Mouse (Mus musculus) urinary bladder, adult 18-20 months (tissue): Measurements from ENCODE around the gene Prodh2.

Source experiments
- DNase-seq, 2 experiments: peaks; one replicate each; pipeline ENCODE4 v3.0.0; 2022; ENCODE audit warnings: low spot score in 2 of 2, mixed read lengths in 2 of 2

Prodh2 gene

DNA sequence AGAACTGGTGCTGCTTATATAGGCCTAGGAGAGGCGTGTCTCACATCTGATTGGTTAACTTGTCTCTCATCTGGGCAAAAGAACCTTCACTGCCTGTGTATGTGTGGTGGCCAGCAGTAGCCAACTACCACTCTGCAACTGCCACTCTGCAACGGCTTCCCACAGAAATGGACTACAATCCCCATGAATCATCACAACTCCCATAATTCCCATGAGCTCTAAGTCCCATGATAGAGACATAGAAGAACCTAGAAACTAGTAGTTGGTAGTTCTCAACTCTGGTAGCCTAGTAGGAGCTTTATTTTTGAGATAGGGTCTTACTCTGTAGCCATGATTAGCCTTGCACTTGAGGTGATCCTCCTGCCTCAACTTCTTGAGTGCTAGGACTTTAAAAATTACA lies 56.5 kb downstream of the Prodh2 start:
- no peak for DNase-seq

DNA sequence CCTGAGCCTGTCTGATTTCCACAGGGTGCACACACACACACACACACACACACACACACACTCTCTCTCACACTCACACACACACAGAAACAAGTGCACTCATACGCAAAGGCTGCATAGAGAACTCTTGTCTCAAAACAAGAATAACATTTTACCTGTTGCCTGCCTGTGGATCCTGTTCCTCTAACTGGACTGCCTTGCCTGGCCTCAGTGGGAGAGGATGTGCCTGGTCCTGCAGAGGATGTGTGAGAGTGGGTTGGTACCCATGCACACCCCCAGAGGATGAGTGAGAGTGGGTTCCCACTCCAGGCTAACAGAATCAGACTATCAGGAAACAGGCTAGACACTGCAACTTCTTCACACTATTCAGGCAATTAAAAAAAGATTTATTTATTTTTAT lies 57.2 kb downstream of the Prodh2 start:
- DNase-seq: no peak

DNA sequence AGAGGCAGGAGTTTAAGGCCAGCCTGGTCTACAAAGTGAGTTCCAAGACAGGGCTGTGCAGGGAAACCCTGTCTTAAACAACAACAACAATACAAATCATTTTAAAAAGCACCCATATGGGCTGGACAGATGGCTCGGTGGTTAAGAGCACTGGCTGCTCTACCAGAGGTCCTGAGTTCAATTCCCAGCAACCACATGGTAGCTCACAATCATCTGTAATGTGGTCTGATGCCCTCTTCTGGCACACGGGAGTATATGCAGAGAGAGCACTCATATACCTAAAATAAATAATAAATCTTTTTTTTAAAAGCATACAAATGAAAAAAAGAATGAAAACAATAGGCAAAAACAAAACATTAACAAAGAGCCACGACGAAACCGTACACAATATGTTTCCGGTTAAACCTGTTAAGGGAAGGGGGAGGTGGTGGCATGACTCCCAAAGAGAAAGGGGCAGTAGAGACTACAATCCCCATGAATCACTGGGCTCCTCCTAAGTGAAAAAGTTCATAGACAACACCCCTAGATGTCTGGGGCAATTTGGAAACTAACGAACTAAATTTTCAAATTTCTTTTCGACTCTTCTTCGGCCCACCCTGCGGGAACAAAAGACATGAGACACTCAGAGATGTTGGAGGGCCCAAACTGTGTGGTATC lies 58.2 kb downstream of the Prodh2 start:
- no peak for DNase-seq

DNA sequence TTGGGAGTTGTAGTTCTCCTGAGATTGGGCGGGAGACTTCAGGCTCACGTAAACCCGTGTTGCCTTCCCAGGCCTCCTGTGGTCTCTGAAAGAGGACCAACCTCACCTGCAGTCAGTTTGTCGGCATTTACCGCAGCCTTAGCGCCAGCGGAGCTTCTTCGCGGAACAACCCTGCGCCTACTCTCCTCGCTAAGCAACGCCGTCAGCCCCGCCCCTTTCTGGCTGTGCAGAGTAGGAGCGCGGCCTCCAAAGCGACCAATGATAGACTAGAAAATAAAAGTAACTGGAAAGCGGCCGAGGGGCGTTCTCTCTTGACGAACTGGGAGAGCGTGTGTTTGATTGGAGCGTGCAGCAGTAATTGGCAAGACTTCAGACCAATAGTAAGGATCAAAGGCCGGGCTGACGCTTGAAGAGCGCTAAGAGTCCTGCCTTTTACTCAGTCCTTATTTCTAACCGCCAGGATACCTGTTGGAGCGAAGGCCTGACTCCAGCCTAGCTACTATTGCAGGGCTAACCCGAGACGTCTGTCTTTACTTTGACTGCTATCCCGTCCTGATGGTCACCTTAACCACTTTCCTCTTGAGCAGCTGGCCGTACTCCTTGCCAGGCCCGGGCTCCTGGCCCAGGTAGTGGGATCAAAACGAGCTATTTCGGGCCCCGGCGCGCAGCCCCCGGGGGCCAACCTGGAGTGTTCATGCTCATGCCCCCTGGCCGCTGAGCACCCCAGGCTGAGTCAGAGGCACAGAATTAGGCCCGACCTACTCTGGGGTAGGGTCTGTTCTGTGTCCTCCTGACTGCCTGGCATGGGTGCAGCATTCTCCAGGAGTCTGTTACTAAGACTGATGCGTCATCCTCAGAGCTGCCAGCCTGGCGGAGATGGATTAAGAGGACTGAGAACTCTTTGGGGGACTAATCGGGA lies 58.9 kb downstream of the Prodh2 start, which contains the start of the genes Hspb6 and Proser3:
Gene Hspb6 (plus strand): TSS at position 77 of the 919 bp plus-strand sequence.
Gene Proser3 (minus strand): TSS at position 198 of the 919 bp plus-strand sequence.
- DNase-seq: peak; percentile 94 to 96

DNA sequence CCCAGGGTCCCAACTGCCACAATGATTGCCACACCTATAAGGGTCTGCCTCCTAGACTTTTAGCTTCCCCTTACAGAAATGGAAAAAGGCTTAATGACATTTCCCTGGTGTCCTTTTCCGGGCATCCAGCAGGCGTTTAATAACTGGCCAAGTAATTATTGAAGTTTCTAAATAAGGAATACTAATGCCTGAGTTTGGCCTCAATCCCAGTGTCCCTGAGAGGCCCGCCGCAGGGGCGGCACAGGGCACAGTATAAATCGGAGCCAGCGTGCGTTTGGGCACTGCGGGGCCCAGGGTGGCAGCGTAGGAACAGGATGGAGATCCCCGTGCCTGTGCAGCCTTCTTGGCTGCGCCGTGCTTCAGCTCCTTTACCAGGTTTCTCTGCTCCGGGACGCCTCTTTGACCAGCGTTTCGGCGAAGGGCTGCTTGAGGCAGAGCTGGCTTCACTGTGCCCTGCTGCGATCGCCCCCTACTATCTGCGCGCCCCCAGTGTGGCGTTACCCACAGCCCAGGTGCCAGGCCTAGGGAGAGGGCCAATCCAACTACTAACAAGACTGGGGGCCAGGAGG lies 59.7 kb downstream of the Prodh2 start:
- peak in 1 of 2 experiments; percentile 27 for DNase-seq

DNA sequence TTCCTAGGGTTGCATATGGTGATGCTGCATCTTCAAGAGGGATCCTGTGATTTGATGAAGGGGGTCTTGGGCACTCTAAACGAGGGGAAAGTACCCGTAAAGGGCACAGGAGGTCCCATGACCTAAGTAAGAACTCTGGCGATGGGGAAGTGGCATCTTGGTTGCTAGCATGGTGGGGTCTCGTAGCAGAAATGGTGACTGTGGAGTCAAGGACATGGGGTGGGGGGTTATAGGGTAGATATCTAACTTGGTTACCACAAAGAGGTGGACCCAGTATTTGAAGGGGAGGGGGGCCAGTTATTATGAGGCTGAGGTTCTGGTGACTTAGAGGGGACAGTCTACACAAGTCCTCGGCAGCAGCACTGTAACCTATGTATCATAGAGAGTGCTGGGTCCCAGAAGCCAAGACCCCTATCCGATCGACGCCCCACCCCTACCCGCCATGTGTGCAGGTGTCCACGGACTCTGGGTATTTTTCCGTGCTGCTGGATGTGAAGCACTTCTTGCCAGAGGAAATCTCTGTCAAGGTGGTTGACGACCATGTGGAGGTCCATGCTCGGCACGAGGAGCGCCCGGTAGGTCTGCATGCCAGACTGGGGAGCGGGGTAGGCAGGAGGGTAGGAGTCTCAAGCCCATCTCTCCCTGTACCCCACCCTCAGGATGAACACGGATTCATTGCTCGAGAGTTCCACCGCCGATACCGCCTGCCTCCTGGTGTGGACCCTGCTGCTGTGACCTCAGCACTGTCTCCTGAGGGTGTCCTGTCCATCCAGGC lies 60.6 kb downstream of the Prodh2 start:
- no peak for DNase-seq

DNA sequence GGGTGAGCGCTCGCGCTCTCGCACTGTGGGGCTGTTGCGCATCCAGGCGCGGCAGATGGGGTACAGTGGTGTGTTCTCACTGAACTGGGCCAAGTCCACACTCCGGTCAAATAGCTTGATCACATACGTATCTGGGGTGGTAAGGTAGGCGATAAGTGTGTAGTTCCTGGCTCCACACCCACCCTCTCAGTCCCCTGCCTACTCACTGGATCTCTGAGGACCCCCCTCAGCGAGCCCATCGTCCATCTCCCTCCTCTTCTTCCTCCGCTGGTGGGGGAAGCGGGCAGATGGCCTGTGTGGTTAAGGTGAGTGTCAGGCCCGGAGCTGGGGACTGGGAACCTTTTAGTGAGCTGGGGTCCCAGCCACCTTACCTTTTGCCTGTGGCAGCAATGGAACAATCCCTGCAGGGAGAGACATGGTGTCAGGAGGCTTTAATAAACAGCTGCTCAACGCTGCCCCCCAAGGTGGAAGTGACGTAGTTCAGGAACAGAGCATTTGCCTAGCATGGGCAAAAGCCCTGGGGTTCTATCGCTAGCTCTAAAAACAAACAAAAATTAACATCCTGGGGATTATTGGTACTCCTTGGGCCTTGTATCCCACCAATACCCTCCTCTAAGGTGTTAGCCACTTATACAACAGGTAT lies 63.6 kb downstream of the Prodh2 start:
- no peak for DNase-seq

DNA sequence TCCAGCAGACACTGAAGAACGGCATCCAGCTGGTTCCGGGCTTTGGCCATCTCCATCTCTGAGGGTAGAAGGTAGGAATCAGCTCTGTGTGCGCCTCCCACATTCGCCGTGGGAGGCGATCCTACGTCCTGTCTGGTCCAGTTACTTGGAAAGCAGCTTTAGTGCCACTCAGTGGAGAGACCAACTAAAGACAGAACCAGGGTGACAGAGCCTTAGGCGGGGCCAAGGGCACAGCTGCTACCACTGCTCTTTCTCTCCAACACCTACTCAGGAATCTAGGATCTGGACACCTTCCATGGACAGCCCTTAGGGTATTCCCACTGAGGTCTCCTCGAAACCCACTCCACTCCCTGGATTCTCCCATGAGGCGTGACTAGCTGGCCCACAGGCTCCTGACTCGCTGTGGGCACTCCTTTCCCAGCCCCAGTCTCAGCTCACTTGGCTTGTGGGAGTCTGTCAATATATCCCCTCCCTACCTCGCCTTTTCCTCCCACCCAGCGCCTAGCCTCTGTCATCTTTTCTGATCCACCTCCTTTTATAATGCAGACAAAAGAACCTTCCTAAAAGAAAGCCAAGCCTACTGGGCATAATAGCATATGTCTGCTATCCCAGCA lies 64.6 kb downstream of the Prodh2 start:
- no peak for DNase-seq

DNA sequence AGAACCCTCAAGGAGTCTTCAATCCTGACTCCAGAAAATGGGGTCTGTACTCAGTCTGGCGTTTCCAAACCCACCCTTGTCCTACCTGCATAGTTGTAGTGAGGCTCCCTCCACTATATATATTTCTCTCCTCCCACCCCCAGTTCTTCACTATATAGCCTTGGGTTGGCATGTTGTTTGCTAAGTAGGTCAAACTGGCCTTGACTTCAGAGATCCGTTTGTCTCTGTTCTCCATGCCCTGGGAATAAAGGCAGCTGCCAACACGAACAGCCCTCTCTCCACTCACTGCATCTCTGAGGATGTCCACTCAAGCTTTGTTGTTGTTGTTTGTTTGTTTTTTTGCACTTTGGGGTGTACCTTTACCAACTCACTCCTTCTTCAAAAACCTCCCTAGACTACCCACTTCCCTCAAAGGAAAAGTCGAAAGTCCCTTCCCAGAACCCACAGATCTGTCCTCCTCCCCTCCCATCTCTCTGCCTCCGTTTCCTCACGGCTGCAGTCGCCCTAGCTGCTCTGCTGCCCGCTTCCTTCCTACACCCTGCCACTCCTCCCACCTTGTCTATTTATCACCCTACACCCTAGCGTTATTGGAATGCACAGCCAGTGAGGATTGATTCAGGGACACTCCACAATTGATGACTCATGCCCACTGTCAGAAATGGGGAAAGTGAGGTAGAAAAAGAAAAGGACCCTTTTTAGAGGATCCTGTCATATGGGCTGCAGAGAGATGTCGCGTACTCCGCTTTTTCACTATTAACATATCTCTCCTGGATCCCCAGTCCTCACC lies 65.4 kb downstream of the Prodh2 start:
- DNase-seq: no peak

DNA sequence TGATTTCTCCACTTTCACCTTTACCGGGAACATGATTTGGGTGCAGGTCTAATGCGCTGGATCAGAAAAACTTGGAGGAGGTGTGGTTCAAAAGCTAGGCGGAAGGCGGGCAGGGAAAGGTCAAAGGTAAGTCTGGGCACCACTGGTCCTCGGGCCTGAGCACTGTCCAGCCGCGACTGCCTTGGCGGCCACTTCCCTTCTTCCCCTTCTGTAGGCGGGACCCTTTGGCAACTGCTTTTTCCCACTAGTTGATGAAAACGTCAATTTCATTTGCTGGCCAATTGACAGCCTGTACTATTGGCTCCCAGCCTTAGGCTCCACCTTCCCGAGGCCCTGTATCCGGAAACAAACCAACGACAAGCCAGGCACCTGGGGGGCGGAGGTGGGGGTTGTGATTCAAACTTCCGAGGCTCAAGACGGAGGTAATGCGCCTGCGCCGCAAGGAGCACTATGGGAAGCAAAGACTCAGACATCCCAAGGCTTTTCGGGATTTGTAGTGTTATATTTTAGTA lies 66.1 kb downstream of the Prodh2 start, which contains the start of gene Lin37:
Gene Lin37 (minus strand): TSS at position 396 of the 512 bp plus-strand sequence.
- DNase-seq: peak; percentile 85 to 97

DNA sequence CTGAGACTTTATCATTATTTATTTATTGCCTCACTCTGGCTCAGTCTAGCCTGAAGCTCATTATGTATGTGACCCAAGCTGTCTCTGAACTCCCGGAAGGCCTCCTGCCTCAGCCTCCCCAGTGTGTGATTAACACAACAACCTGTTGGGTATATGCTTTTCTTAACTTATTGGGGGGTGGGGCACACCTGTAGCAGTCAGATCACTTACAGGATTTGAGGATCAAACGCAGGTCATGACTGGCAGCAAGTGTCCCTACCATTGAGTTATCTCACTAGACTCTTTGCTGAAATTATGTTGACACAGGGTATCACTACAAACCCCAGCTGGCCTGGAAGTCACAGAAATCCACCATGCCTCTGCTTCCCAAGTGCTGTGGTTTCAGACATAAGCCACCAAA lies 66.9 kb downstream of the Prodh2 start:
- no peak for DNase-seq

DNA sequence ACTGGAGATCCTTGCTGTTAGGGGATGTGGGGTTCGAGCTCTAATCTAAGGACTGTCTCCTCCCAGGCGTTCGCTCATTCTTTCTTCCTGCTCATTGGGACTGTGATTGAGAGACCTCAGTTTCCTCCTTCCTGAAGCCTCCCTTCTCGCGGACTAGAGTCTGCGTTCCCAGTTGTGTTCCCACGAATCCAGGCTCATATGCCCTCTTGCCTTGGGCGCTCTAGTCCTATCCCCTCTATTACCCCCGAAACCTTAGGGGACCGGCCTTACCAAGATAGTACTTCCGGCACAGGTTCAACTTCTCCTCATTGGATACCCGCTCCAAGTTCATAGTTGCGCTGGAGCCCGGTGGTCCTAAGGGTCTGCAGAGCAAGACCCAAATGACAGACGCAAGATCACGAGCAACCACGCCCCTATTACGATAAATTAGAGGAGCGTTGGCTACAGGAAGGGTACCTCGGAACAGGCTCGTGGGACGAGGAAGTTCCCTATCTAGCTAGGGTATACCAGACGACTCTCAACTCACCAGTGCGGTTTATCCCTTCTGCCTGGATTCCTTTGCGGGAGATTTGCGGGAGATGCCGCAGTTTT lies 69.2 kb downstream of the Prodh2 start:
- peak; percentile 32 to 65 for DNase-seq
